Mouse (Mus musculus): ENCODE measurements at regions not wholly inside any gene's neighbourhood (a gene's known extent, or its start where the extent isn't known, plus 50 kb on each side); places are given as distances from the start of the nearest gene placed in this dataset.

DNA sequence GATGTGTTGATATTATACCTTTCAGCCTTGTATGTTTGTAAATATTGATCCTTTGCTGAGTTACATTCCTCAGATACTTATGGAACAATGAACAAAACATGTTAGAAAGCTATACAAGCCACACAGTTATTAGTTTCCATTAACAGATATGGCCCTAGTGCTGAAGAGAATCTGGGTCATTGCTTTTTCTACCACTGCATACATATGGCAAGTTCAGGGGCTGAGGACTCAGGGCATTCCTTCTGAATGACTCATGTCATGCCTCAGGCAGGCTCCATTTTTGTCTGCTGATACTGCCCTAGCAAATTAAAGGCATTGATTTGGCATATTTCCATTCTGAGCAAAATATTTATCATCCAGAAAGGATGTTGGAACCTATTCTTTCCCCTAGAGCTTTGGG, 167.9 kb downstream of the Ccdc71l start:
- TF ChIP-seq CTCF (IDR thresholded peaks at IDR 0.05; ENCODE audit: low read depth) (no peak), EP300 (optimal IDR thresholded peaks at IDR 0.05) (no peak)

Measured in stomach, postnatal 0 days (tissue).